Mouse (Mus musculus) retina, postnatal 1 day (tissue): Measurements from ENCODE around the gene Ddx43.

Experiments
- DNase-seq: peaks from one replicate; pipeline ENCODE4 v3.0.0-alpha.2; 2012

Gene Ddx43

DNA sequence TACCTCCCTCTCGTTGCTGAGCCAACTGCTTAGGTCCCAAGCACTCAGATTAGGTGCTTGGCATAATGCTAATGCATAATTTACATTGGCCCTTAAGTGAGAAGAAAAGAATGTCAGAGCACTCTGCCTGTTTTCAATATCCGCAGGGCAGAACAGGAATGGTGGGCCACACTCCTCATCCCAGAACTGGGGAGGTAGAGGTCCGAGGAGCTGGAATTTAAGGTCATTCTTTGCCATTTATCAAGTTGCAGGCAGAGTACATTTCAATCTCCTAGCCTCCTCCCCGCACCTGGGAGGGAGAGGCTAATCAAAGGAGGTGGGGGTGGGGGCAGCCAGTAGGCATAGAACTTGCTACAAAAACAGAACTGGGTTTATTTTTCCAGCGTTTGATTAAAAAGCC lies 21.2 kb upstream of the Ddx43 start:
- DNase-seq: no peak

DNA sequence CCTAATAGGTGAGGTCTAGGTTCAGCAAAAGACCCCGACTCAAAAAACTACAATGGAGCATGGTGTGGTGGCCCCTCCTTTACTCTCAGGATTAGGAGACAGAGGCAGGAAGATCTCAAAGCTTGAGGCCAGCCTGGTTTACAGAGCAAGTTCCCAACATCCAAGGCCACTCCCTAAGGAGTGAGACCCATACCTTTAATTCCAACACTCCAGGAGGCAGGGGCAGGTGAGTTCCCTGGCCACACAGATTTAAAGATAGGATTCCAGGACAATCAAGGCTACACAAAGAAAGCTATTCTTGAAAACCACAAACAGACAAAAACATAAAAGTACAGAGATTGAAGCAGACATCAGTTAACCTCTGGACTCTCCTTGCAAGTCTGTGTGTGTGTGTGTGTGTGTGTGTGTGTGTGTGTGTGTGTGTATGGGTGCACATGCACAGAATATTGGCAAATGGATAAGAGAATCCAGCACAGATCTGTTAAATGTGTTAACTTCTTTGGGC lies 20.6 kb upstream of the Ddx43 start:
- no peak for DNase-seq

DNA sequence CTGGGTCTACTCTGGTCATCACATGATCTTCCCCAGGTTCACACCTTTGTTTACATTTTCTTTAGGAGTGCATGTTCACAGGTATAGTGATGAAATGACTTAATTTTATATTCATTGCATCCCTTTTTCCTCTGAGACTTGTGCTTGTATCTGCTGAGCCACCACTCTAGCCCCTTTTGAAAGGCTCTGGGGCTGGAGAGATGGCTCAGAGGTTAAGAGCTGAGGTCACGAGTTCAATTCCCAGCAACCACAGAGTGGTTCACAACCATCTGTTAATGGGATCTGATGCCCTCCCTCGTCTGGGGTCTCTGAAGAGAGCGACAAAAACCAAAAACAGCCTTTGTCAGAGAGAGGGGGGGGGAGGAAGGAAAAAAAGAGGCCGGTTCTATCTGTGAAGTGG lies 20.1 kb upstream of the Ddx43 start:
- no peak for DNase-seq

DNA sequence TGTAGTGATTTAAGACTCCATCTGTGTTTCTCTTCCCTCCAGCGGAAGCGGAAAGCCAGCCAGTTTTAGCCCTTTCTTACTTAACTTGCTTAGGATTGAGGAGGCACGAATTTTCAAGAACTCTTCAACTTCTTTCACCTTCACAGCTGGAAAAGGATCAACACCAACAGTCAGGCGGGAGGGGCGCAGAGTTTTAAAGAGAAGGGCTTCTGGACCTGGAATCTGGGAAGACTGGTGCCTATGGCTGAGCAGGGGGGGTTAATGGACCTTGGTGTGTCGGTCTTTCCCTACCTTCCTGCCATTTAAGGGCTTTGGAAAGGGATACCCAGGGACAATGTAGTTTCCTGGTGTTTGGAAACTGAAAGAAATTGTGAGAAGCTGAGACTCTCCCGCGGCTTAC lies 18.0 kb upstream of the Ddx43 start:
- DNase-seq: no peak

DNA sequence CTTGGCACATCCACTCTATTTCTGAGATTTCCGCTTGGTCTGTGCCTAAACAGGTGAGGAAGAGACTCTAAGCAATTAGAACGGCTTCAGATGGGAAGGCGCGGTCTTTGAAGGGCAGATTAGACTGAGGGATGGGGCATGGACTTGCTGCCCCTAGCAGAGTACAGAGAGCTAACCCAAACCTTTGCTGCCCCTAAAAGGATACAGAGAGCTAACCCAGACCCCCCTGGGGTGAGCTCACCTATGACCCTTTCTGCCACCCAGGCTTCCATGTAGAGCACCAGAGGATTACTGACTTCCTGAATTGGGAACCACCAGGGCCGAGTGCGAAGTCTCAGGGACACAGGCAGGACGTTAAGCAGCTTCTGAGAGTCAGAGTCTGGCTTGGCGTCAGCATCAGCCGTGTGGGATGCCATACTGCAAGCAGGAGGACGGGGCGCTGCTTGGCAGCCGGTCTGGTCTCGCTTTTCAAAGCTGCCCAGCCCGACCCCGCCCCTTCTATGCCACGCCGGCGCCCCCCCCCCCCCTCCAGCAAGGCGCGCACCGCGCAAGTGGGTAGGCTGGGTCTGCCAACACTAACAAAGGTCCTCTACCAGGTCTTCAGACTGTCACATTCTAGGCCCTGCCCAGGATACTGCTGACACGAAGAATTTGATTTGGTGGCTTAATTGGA lies 17.3 kb upstream of the Ddx43 start, which contains the start of gene Ooep:
Gene Ooep, minus strand, starts transcription at position 613 of the 673 bp plus-strand sequence.
- peak; percentile 81 for DNase-seq

DNA sequence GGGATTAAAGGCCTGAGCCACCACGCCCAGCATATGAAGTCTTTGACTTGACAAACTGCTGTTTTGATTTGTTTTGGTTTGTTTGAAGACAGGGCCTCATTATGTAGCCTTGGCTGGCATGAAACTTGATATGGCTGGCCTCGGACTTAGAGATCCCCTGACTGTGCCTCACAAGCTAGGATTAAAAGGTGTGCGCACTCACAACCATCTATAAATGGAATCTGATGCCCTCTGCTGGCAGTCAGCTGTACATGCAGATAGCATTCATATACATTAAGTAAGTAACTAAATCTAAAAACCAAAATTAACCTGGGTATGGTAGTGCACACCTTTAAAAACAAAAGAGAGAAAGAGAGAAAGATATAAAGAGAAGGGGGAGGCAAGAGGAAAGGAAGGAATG lies 9.7 kb upstream of the Ddx43 start:
- peak; percentile 29 for DNase-seq

DNA sequence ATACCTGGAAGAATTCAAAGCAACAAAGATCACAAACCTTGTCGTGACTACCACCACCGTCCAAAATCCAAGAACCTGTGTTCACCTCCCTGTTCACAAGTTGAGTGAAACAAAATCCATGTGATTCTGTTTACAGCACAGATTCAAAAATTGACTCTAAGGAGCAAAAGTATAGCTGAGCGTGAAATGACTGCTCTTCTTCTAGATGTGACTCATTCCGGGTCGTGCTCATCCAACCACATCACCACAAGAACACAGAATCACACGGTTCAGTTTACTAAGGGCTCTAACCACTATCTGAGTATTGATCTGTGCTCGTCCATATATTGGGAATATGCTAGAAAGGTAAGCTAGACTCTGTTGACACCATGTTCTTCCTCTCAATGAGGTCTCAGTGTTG lies 8.6 kb upstream of the Ddx43 start:
- no peak for DNase-seq

DNA sequence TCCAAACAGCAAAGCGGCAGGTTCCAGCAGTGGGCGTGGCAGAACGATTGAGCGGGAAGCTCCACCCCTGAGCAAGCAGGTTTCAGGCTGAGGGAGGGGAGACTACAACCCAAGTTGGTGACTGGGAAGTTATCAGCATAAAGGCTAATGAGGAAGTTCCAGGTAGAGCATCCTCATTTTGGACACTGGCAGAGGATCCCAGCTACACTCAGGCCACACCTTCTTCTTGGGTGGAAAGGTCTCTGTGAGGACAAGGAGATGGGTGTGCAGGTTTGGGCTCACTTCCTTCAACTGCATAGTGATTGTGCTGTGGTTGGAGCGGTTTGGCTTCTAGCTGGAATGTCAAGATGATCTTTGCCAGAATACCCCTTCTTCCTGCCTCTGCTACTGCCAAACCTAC lies 5.6 kb upstream of the Ddx43 start:
- DNase-seq: no peak

DNA sequence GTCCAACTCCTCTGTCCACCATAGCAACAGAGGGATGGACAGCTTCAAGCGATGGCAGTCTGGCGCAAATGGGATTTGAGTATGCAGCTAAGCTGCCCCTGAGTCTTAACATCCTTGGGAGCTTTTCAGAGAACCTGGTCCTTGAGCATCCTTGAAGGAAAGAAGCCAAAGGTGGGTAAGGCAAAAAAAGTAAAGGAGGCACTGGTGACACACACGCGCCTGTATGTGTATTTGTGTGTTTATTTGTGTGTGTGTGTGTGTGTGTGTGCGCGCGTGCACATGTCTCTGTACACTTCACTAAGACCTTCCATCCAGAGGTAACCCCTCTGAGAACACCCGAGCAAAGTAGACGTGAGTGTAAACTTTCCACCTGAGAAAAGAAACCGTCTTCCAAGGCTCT lies 1.8 kb upstream of the Ddx43 start:
- DNase-seq: no peak

DNA sequence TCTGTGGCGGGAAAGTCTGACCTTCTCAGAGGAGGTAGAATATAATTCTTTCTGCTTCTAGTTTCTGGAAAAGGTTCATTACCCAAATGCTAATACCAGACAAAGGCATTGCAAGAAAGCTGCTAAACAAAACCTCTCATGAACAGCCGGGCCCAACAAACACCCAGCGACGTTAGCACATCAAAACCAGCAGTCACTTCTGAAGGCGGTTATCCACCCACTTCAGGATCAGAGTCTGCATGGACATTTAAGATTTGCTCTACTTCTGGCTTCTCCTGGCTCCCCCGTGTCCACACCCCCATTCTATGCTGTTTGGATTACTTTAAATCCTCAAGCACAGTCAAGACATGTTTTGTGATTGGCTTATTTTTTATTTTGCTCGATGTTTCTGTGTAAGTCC lies 975 bp upstream of the Ddx43 start:
- DNase-seq: no peak

DNA sequence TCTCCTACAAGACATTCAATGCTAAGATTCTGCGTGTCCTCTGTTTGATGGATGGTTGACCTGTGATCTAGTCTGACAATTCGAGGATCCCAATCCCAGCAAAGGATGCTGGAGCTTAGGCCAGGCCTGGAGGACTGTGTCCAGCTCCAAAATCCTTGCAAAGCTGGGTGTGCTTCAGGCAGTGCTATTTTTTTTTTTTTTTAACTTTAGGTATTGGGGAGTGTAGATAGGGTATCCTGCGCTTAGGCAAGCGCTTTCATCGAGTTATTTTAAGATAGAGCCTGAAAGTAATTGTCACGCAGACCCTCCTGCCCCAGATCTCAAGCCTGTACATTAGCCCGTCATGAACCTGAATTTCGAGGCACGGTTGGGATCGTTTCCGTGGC lies 340 bp upstream of the Ddx43 start:
- no peak for DNase-seq

DNA sequence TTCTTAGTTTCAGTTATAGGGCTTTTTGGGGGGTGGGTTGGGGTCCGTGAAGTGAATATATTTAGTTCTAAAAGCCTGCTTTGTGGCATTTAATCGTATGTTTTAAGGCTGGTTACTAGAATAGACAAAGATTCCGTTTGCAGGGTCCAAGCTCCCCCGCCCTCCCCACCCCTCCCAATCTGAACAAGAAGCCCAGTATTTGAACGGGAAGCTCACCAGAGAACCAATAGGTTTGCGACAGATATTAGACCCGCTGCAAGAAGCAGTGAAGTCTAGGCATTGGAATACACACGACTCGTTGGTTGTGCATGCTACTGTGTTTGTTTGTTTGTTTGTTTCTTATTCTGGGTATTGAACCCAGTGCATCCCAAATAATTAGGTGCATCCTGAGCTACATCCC lies 940 bp downstream of the Ddx43 start:
- DNase-seq: no peak

DNA sequence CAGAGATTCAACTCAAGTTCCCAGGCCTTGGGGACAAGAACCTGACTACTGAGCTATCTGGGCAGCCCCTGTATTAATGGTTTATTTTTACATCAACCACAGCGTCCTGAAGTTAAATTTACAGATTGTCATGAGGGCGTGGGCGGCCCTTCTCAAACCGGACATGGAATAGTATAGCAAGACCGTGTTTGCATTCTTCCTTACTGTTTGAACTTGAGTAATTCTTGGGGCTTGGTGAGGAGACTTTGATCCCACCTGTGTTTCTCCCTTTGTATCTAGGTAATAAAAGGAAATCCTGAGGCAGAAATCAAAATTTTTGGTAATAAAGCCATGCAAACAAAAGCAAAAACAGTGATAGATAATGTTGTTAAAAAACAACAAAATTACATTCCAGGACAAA lies 5.0 kb downstream of the Ddx43 start:
- no peak for DNase-seq

DNA sequence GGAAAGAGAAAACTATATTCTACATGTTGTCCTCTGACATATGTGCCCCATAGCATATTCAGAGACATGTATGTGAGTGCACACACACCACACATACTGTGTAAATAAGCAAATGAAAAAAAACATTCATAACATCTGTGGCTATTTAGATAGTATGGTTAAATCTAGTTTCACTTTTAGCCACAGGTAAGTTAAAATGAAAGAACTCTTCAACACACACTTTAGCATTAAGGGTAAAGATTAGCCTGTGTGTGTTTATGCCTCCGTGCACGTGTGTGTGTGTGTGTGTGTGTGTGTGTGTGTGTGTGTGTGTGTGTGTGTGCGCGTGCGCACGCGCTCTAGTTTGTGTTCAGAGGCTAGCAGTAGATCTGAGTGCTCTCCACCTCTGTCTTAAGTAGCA lies 6.0 kb downstream of the Ddx43 start:
- DNase-seq: no peak

DNA sequence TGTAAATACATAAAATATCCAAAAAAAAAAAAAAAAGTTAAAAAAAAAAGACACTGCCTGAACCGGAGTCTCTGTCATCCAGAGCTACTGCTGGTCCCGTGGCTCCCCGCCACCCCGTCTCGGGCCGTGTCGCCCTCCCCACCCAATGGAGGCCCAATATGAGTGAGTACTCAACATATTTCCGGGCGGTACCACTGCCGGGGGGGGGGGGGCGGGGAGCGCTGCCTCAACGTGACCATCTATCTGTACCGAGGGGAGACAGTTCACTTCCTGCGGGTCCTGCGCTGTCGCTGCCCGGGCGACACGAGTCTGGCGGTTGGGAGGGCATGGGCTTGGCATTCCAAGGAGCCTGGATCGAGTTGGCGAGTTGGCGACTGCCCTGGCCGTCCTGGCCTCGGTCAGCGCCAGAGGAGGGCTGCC lies 31.8 kb downstream of the Ddx43 start:
- peak; percentile 32 for DNase-seq

DNA sequence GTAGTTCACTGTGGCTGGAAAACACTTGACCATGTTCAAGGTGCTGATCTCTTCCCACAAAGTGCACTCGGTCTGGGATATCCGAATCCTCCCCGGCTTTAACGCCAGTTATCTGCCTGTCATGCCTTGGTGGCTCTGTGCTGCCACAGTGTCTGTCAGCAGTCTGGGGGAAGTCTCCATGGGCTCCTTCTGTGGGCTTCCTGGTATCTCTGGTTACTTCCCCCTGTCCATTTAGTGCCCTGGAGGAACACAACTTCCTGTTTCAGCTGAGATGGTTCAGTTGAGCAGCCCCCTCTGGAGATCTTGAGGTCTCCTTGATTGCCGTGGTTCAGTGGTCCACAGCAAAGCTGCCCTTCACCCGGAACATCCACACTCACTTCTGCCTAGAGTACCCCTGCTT lies 32.6 kb downstream of the Ddx43 start:
- DNase-seq: no peak

DNA sequence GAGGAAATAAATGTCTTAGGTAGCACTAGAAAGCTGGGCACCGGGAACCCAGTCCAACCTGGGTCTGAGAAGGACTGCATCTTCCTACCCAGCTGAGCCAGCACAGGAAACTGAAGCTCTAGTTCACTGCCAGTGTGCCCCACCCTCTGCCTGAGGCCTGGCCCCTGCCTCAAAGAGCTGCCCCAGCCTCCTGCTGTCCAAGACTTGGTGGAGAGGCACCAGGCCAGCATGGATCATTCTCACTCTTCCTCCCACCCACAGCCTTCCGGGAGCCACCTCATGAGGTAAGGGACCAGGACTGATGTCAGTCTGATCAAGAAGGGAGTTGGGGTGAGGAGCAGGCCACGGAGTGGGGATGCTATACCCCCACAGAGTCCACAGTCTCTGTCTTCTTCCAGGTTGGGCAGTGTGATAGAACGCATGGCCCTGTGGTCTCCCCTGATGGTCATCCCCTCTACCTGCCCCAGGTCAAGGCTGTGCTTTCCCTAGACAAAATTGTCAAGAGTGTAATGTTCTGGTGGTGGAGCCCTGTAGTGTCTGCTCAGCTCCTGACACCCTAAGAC lies 33.4 kb downstream of the Ddx43 start:
- no peak for DNase-seq

DNA sequence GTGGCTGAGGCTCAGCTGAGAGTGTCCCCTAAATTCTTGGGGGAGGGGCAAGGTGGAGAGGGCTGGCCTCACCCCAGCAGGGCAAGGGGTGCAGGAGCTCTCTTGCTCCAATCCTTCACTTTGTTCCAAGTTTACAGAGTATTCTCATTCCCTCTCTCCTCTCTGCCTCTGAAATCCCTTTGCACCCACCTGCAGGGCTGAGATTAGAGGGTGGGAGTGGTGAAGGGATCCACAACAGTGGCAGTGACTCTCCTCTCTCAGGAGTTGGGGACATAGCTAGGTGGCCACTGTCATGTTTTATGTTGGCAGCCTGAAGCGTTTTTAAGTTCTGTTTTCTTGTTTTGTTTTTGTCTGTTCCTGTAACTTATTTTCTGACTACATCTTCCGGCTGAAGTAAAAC lies 34.0 kb downstream of the Ddx43 start:
- no peak for DNase-seq

DNA sequence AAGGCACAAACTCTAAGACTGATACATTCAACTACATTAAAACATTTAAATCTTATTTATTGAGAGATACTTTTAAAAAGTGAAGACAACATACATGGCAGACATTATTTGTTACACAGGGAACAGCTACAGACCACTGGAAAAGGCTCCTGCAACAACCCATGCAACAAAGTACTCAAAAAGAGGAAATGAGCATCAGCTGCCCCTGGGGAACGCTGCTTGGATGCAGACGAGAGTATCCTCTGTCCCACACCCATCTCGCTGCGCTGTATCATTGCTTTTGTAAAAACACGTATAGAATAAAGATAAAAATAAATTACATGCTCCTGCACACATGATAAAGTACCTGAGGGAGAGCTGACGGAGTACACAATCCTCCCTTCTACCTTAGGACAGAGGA lies 34.9 kb downstream of the Ddx43 start:
- DNase-seq: no peak

DNA sequence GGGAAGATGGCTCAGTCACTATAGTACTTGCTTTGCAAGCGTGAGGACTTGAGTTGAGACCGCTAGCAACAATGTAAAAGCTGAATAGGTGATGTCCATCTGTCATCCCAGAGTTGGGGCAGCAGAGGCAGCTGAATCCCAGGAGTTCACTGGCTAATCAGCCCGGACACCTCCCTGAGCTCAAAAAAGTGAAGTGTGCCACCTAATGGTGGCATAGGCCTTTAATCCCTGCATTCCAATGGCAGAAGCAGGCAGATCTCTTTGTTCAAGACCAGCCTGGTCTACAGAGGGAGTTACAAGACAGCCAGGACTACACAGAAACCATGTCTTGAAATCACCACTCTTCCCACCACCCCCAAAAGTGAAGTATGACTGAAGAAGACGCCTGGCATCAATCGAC lies 36.9 kb downstream of the Ddx43 start:
- DNase-seq: no peak

DNA sequence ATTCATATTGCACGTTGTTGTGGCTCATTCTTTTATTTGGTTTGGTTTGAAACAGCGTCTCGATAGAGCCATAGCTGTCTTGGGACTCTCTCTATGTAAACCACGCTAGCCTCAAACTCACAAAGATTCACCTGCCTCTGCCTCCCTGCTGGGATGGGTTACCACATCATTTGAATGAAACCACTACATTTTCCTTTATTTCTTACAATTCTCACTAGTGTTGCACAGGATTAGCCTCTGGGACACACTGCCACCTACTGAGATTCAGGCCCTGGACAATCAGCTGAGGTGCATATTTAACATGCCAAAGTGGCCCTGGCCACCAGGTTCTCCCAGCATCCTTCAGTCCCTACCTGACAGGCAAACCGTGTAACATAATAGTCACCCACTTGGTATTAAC lies 43.8 kb downstream of the Ddx43 start:
- no peak for DNase-seq

DNA sequence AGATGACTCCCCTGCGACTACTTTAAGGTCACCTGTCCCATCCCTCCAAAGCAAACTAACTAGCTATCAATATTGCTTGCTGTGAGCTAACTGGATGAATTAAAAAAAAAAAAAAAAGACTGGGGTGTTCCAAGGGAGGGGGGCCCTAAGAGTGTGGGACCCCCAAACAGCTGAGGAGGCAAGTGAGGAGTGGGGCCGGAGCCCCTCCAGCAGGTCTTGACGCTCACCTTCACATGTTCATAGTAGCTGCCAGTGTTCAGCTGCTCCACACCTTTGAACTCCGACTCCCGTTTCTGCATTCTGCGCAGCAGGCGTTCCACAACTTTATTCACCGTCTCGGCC lies 46.6 kb downstream of the Ddx43 start:
- no peak for DNase-seq

DNA sequence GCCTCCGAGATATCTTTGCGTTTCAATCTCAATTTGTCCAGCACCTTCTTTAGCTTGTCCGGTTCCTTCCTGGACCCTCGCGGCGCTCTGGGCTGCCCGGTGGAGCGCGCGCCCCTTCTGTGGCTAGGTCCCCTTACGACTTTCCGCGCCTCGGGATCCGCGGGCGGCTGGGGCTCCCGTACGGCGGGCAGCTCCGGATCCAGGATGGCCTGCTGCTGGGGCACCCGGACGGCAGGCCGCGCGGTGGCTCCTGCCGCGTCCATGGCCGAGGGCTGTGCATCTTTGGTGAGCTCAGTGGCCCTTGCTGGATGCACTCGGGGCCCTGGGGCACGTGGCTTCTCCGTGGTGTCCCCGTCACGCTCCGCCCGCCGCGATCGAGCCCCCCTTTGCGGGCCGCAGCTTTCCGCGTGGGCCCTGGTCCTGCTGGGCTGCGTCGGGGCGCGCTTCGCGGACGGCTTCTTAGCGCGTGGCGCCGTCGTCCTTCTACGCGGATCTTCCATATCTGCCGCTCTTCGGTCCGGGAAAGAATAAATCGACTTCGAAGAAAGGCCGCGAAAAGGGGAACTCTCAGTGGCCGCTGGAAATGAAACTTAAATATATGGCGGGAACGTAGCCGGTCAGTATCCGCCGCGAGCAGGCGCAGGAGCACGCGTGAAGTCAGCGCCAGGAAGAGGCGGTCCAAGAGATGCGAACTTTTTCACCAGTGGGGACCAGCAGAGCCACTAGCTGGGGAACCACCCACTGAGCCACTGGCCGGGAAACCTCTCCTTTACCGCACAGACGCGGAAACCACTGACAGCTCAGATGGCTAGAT lies 47.2 kb downstream of the Ddx43 start, which contains the start of gene Cgas:
Gene Cgas, minus strand, starts transcription at position 659 of the 814 bp plus-strand sequence.
- DNase-seq: peak; percentile 61

DNA sequence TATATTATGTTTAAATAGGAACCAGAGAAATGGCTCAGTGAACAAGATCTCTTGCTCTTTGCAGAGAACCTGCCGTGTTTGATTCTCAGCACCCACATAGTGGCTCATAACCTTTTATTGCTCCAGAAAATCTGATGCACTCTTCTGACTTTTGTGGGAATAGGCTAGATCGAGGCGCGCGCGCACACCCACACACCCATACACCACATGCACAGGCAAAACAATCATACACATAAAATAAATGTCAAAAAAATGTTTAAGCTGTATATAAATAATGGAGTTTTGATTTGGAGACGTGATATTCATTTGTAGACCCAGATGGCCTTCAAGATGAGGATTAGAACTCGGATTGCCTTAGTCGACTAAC lies 52.0 kb downstream of the Ddx43 start:
- no peak for DNase-seq
